Mouse (Mus musculus) liver, postnatal 0 days (tissue): ENCODE measurements around the gene Ror1.

Experiments used
- CTCF ChIP-seq: sonication (generic); IDR thresholded peaks from 2 replicates; pipeline ENCODE4 v1.5.1; 2016; ENCODE audit warnings: antibody characterized with exemption, low read depth
- EP300 ChIP-seq: IDR thresholded peaks from 2 replicates; pipeline ENCODE4 v1.6.1; 2016; ENCODE audit warnings: antibody characterized with exemption, low read depth, mild to moderate bottlenecking

GRCm38 (mm10) chr4:100101844-100102243 lies 6.3 kb downstream of the Ror1 start:
- no peak for TF ChIP-seq CTCF
- TF ChIP-seq EP300 = no peak
